Mouse (Mus musculus) liver, embryonic 12.5 days (tissue): ENCODE results near the gene Tes. TPM values are rescaled to one million over a fixed set of nuclear protein-coding genes. Genes with fewer than 3 reads are reported as not detected.

ENCODE experiments used
- ATAC-seq: fragments of 200-750 bp; cut with Nextera tagmentation; 2 replicates; pipeline ENCODE4 v1.8.0; 2017; ENCODE audit warnings: moderate number of reproducible peaks, mild to moderate bottlenecking, moderate library complexity
- H3K27ac ChIP-seq: fragments of 300-500 bp; sonication (generic); 2 replicates; pipeline ENCODE4 v1.5.1; 2016; ENCODE audit warnings: mild to moderate bottlenecking
- H3K27me3 ChIP-seq: fragments of 300-500 bp; sonication (generic); replicated peaks from 2 replicates; pipeline ENCODE4 v1.6.1; 2016; ENCODE audit warnings: mild to moderate bottlenecking, moderate library complexity
- H3K36me3 ChIP-seq: fragments of 300-500 bp; sonication (generic); 2 replicates; pipeline ENCODE4 v1.6.1; 2016; ENCODE audit warnings: mild to moderate bottlenecking, moderate library complexity
- H3K4me1 ChIP-seq: fragments of 300-500 bp; sonication (generic); 2 replicates; pipeline ENCODE4 v1.6.1; 2016
- H3K4me2 ChIP-seq: fragments of 300-500 bp; sonication (generic); 2 replicates; pipeline ENCODE4 v1.6.1; 2016; ENCODE audit warnings: mild to moderate bottlenecking, moderate library complexity
- H3K4me3 ChIP-seq: fragments of 300-500 bp; sonication (generic); 2 replicates; pipeline ENCODE4 v1.5.1; 2016; ENCODE audit warnings: mild to moderate bottlenecking, moderate library complexity
- H3K9ac ChIP-seq: fragments of 300-500 bp; sonication (generic); 2 replicates; pipeline ENCODE4 v1.6.1; 2016; ENCODE audit warnings: mild to moderate bottlenecking, moderate library complexity
- H3K9me3 ChIP-seq: fragments of 300-500 bp; sonication (generic); replicated peaks from 2 replicates; pipeline ENCODE4 v1.6.1; 2016; ENCODE audit warnings: mild to moderate bottlenecking, moderate library complexity
- WGBS: fragments of 180-500 bp; shearing (Covaris S2); methylation state at CpG from one replicate; pipeline ENCODE4 v1.1.7; 2016; ENCODE audit not compliant: insufficient replicate concordance; 5-methylcytosine and 5-hydroxymethylcytosine counted together
- polyA plus RNA-seq: library from polyadenylated mRNA; unstranded; fragments of >200 nt; fragmentation: Nextera tagmentation; extraction: Ambion mirVana; gene quantifications from 2 replicates; pipeline ENCODE4 v1.2.1, GENCODE M21; 2016

The Tes gene
- polyA plus RNA-seq, 1 experiment from 2014 or later = 8.6 TPM

- Histone ChIP-seq H3K9me3 (no peaks in the 10 kb centered on the region), H3K27me3 (no peaks in the 10 kb centered on the region), H3K27ac (no peak overlapping the region), H3K36me3 (no peaks in the 10 kb centered on the region), H3K4me1 (peaks cover 4% of the 10 kb centered on the region; the same call in 1 of the 2 replicates), H3K4me2 (no peak overlapping the region), H3K9ac (no peak overlapping the region), H3K4me3 (no peak overlapping the region)
- ATAC-seq = no peak
- WGBS = 54% methylated on average over 4 of the region's 4 CpGs
These were observed 17.3 kb downstream of the Tes start for GRCm38 (mm10) chr6:17082238-17082637.

- H3K4me3 ChIP-seq = no peak overlapping the region
- no peak overlapping the region for H3K9ac ChIP-seq
- no peaks in the 10 kb centered on the region for H3K36me3 ChIP-seq
- ATAC-seq = no peak
- H3K27ac ChIP-seq = no peak overlapping the region
- no peaks in the 10 kb centered on the region for H3K9me3 ChIP-seq
- peaks cover 1% of the 10 kb centered on the region; the same call in 1 of the 2 replicates for H3K4me1 ChIP-seq
- no peaks in the 10 kb centered on the region for H3K27me3 ChIP-seq
- WGBS = 69% methylated on average over 5 of the region's 5 CpGs
- no peak overlapping the region for H3K4me2 ChIP-seq
These were observed 17.9 kb downstream of the Tes start for GRCm38 (mm10) chr6:17082800-17083199.

GRCm38 (mm10) chr6:17087485-17087884 is 22.5 kb downstream of the Tes start:
- Histone ChIP-seq H3K4me1 (no peaks in the 10 kb centered on the region), H3K9me3 (no peaks in the 10 kb centered on the region), H3K36me3 (no peaks in the 10 kb centered on the region), H3K27me3 (no peaks in the 10 kb centered on the region), H3K4me2 (no peak overlapping the region), H3K4me3 (no peak overlapping the region), H3K27ac (no peak overlapping the region), H3K9ac (no peak overlapping the region)
- 56% methylated on average over 6 of the region's 6 CpGs for WGBS
- ATAC-seq = no peak

- H3K27ac ChIP-seq = no peak overlapping the region
- H3K4me2 ChIP-seq = no peak overlapping the region
- no peak for ATAC-seq
- H3K9me3 ChIP-seq = no peaks in the 10 kb centered on the region
- H3K36me3 ChIP-seq = no peaks in the 10 kb centered on the region
- H3K27me3 ChIP-seq = no peaks in the 10 kb centered on the region
- WGBS = 80% methylated on average over 8 of the region's 8 CpGs
- no peak overlapping the region for H3K9ac ChIP-seq
- no peaks in the 10 kb centered on the region for H3K4me1 ChIP-seq
- H3K4me3 ChIP-seq = no peak overlapping the region
These were observed 32.4 kb downstream of the Tes start for GRCm38 (mm10) chr6:17097301-17097700.

GRCm38 (mm10) chr6:17098559-17098958 is 33.6 kb downstream of the Tes start:
- no peaks in the 10 kb centered on the region for H3K36me3 ChIP-seq
- H3K4me2 ChIP-seq = no peak overlapping the region
- H3K9ac ChIP-seq = no peak overlapping the region
- no peaks in the 10 kb centered on the region for H3K4me1 ChIP-seq
- no peak overlapping the region for H3K27ac ChIP-seq
- H3K4me3 ChIP-seq = no peak overlapping the region
- H3K9me3 ChIP-seq = no peaks in the 10 kb centered on the region
- no peak for ATAC-seq
- no peaks in the 10 kb centered on the region for H3K27me3 ChIP-seq
- WGBS = 72% methylated on average over 9 of the region's 9 CpGs

GRCm38 (mm10) chr6:17099477-17100130 is 34.7 kb downstream of the Tes start:
- no peak overlapping the region for H3K4me2 ChIP-seq
- H3K4me1 ChIP-seq = no peaks in the 10 kb centered on the region
- WGBS = 79% methylated on average over 25 of the region's 25 CpGs

GRCm38 (mm10) chr6:17105714-17106113 is 40.8 kb downstream of the Tes start:
- ATAC-seq = no peak

More at GRCm38 (mm10) chr6:17099477-17100130, 34.7 kb downstream of the Tes start:
- Histone ChIP-seq H3K9ac (no peak overlapping the region), H3K36me3 (no peaks in the 10 kb centered on the region), H3K27me3 (no peaks in the 10 kb centered on the region), H3K27ac (no peak overlapping the region), H3K9me3 (no peaks in the 10 kb centered on the region), H3K4me3 (no peak overlapping the region)
- ATAC-seq = no peak

GRCm38 (mm10) chr6:17106493-17106892 is 41.5 kb downstream of the Tes start:
- Histone ChIP-seq H3K4me2 (no peak overlapping the region), H3K9ac (no peak overlapping the region), H3K4me1 (no peaks in the 10 kb centered on the region), H3K36me3 (no peaks in the 10 kb centered on the region), H3K9me3 (no peaks in the 10 kb centered on the region), H3K4me3 (no peak overlapping the region), H3K27me3 (no peaks in the 10 kb centered on the region), H3K27ac (no peak overlapping the region)
- no peak for ATAC-seq
- WGBS = 78% methylated on average over 5 of the region's 5 CpGs

More at GRCm38 (mm10) chr6:17105714-17106113, 40.8 kb downstream of the Tes start:
- no peak overlapping the region for H3K4me3 ChIP-seq
- no peak overlapping the region for H3K27ac ChIP-seq
- no peak overlapping the region for H3K4me2 ChIP-seq
- H3K36me3 ChIP-seq = no peaks in the 10 kb centered on the region
- H3K4me1 ChIP-seq = no peaks in the 10 kb centered on the region
- no peak overlapping the region for H3K9ac ChIP-seq
- H3K9me3 ChIP-seq = no peaks in the 10 kb centered on the region
- no peaks in the 10 kb centered on the region for H3K27me3 ChIP-seq

- no peaks in the 10 kb centered on the region for H3K9me3 ChIP-seq
- ATAC-seq = no peak
- no peak overlapping the region for H3K9ac ChIP-seq
- no peak overlapping the region for H3K4me3 ChIP-seq
- 66% methylated on average over 4 of the region's 4 CpGs for whole genome bisulfite sequencing
- H3K27ac ChIP-seq = no peak overlapping the region
- H3K36me3 ChIP-seq = no peaks in the 10 kb centered on the region
- no peaks in the 10 kb centered on the region for H3K27me3 ChIP-seq
- H3K4me2 ChIP-seq = no peak overlapping the region
- no peaks in the 10 kb centered on the region for H3K4me1 ChIP-seq
These were observed 44.3 kb downstream of the Tes start for GRCm38 (mm10) chr6:17109204-17109603.

- WGBS = 57% methylated on average over 6 of the region's 6 CpGs
- no peaks in the 10 kb centered on the region for H3K27me3 ChIP-seq
These were observed 45.7 kb downstream of the Tes start for GRCm38 (mm10) chr6:17110564-17111100.

GRCm38 (mm10) chr6:17112081-17112480 is 47.1 kb downstream of the Tes start:
- Histone ChIP-seq H3K27ac (no peak overlapping the region), H3K9me3 (no peaks in the 10 kb centered on the region), H3K27me3 (no peaks in the 10 kb centered on the region), H3K4me3 (no peak overlapping the region), H3K9ac (no peak overlapping the region), H3K4me2 (no peak overlapping the region), H3K4me1 (no peaks in the 10 kb centered on the region), H3K36me3 (no peaks in the 10 kb centered on the region)
- WGBS = 80% methylated on average over 1 of the region's 1 CpGs
- no peak for ATAC-seq

More at GRCm38 (mm10) chr6:17110564-17111100, 45.7 kb downstream of the Tes start:
- H3K4me1 ChIP-seq = no peaks in the 10 kb centered on the region
- H3K9ac ChIP-seq = no peak overlapping the region
- no peaks in the 10 kb centered on the region for H3K36me3 ChIP-seq
- no peaks in the 10 kb centered on the region for H3K9me3 ChIP-seq
- no peak overlapping the region for H3K4me2 ChIP-seq
- no peak for ATAC-seq
- H3K4me3 ChIP-seq = no peak overlapping the region
- no peak overlapping the region for H3K27ac ChIP-seq

GRCm38 (mm10) chr6:17112990-17113389 is 48.0 kb downstream of the Tes start:
- Histone ChIP-seq H3K9me3 (no peaks in the 10 kb centered on the region), H3K27ac (no peak overlapping the region), H3K4me3 (no peak overlapping the region), H3K4me2 (no peak overlapping the region), H3K4me1 (no peaks in the 10 kb centered on the region), H3K9ac (no peak overlapping the region), H3K27me3 (no peaks in the 10 kb centered on the region), H3K36me3 (no peaks in the 10 kb centered on the region)
- 65% methylated on average over 2 of the region's 2 CpGs for WGBS
- ATAC-seq = no peak

GRCm38 (mm10) chr6:17114588-17114987 is 49.6 kb downstream of the Tes start:
- H3K27ac ChIP-seq = no peak overlapping the region
- 54% methylated on average over 5 of the region's 5 CpGs for WGBS
- H3K4me2 ChIP-seq = no peak overlapping the region
- no peak overlapping the region for H3K4me3 ChIP-seq
- H3K9ac ChIP-seq = no peak overlapping the region
- ATAC-seq = no peak
- no peaks in the 10 kb centered on the region for H3K4me1 ChIP-seq
- H3K9me3 ChIP-seq = no peaks in the 10 kb centered on the region
- H3K27me3 ChIP-seq = no peaks in the 10 kb centered on the region
- H3K36me3 ChIP-seq = no peaks in the 10 kb centered on the region
